Mouse (Mus musculus) MEL (cell line): ENCODE results near the gene Etv2.
A peak's percentile ranks its signal among the peaks of the same experiment; 100 is the strongest.

Experiments
- BHLHE40 ChIP-seq: IDR thresholded peaks from 2 replicates; pipeline ENCODE4 v1.6.1; 2012; ENCODE audit warnings: low read depth, mild to moderate bottlenecking, inconsistent platforms, low read length, improper control_type of control experiment, borderline replicate concordance
- CHD1 ChIP-seq: IDR thresholded peaks from 2 replicates; pipeline ENCODE4 v1.6.1; 2012; ENCODE audit warnings: low read depth, mild to moderate bottlenecking, inconsistent platforms, low read length, improper control_type of control experiment
- CTCF ChIP-seq, 3 experiments: IDR thresholded peaks in 2 of 3; conservative IDR thresholded peaks in 1 of 3; 2 replicates each; pipeline ENCODE4 v1.5.1; 2011 to 2012; ENCODE audit warnings: low read length in 3 of 3, low read depth in 2 of 3, mild to moderate bottlenecking in 2 of 3, improper control_type of control experiment in 1 of 3, inconsistent platforms in 1 of 3, mixed read lengths in 1 of 3, moderate library complexity in 1 of 3; ENCODE audit not compliant: control insufficient read depth in 1 of 3, insufficient read depth in 1 of 3, poor library complexity in 1 of 3, severe bottlenecking in 1 of 3
- EP300 ChIP-seq, 2 experiments: IDR thresholded peaks; 2 replicates each; pipeline ENCODE4 v1.6.1; 2011; ENCODE audit warnings: improper control_type of control experiment in 2 of 2, low read length in 2 of 2, low read depth in 1 of 2, mild to moderate bottlenecking in 1 of 2
- ETS1 ChIP-seq: IDR thresholded peaks from 2 replicates; pipeline ENCODE4 v1.6.1; 2012; ENCODE audit warnings: low read depth, mild to moderate bottlenecking, inconsistent platforms, low read length, improper control_type of control experiment, moderate library complexity
- GATA1 ChIP-seq: IDR thresholded peaks from 2 replicates; pipeline ENCODE4 v1.6.1; 2011; ENCODE audit warnings: low read depth, low read length, improper control_type of control experiment
- MAFK ChIP-seq: IDR thresholded peaks from 2 replicates; pipeline ENCODE4 v1.6.1; 2011; ENCODE audit warnings: low read depth, mild to moderate bottlenecking, low read length, improper control_type of control experiment, borderline replicate concordance
- POLR2A ChIP-seq, 2 experiments: IDR thresholded peaks; 2 replicates each; pipeline ENCODE4 v1.6.1; 2011 to 2012; ENCODE audit warnings: low read length in 2 of 2, mild to moderate bottlenecking in 2 of 2, control low read depth in 1 of 2, improper control_type of control experiment in 1 of 2, low read depth in 1 of 2, moderate library complexity in 1 of 2; ENCODE audit not compliant: control insufficient read depth in 1 of 2, insufficient read depth in 1 of 2, poor library complexity in 1 of 2
- POLR2AphosphoS5 ChIP-seq: IDR thresholded peaks from 2 replicates; pipeline ENCODE4 v1.6.1; 2012; ENCODE audit warnings: low read depth, borderline replicate concordance, mild to moderate bottlenecking, inconsistent platforms, low read length, moderate library complexity, mixed read lengths
- RAD21 ChIP-seq: IDR thresholded peaks from 2 replicates; pipeline ENCODE4 v1.6.1; 2011; ENCODE audit warnings: mild to moderate bottlenecking, low read depth, low read length, improper control_type of control experiment
- TCF12 ChIP-seq: IDR thresholded peaks from 2 replicates; pipeline ENCODE4 v1.6.1; 2014; ENCODE audit warnings: low read depth, mild to moderate bottlenecking, inconsistent platforms, low read length, improper control_type of control experiment, moderate library complexity
- UBTF ChIP-seq: IDR thresholded peaks from 2 replicates; pipeline ENCODE4 v1.6.1; 2012; ENCODE audit warnings: low read depth, mild to moderate bottlenecking, inconsistent platforms, low read length, improper control_type of control experiment, moderate library complexity, borderline replicate concordance; ENCODE audit not compliant: insufficient read depth
- USF1 ChIP-seq: IDR thresholded peaks from 2 replicates; pipeline ENCODE4 v1.6.1; 2014; ENCODE audit warnings: low read depth, mild to moderate bottlenecking, inconsistent platforms, low read length, improper control_type of control experiment, moderate library complexity
- ZKSCAN1 ChIP-seq: IDR thresholded peaks from 2 replicates; pipeline ENCODE4 v1.6.1; 2012; ENCODE audit warnings: low read depth, mild to moderate bottlenecking, inconsistent platforms, low read length, improper control_type of control experiment, moderate library complexity

- TF ChIP-seq MAFK = no peak
- no peak for TF ChIP-seq GATA1
- peak in 1 of 2 experiments; percentile 80; a peak in 2 of 4 replicates for TF ChIP-seq POLR2A (IDR thresholded peaks at IDR 0.05; ENCODE audit: control insufficient read depth in 1 of 2, insufficient read depth in 1 of 2, low read depth in 1 of 2, low read length in 2 of 2, poor library complexity in 1 of 2)
- 0 out of 6 replicates have a peak, but pooled peaks of 1 of the 3 experiments have one; percentile 4 for TF ChIP-seq CTCF (IDR thresholded peaks at IDR 0.05 in 2 of 3, conservative IDR thresholded peaks at IDR 0.05 in 1 of 3; ENCODE audit: control insufficient read depth in 1 of 3, insufficient read depth in 1 of 3, low read depth in 2 of 3, low read length in 3 of 3, poor library complexity in 1 of 3, severe bottlenecking in 1 of 3)
- TF ChIP-seq RAD21 = no peak
- TF ChIP-seq EP300 (IDR thresholded peaks at IDR 0.05; ENCODE audit: low read depth in 1 of 2, low read length in 2 of 2) = no peak
- no peak for TF ChIP-seq ZKSCAN1
- TF ChIP-seq BHLHE40 = no peak
- TF ChIP-seq CHD1 = no peak
- TF ChIP-seq ETS1 = peak; percentile 67; the same call in 1 of the 2 replicates
- TF ChIP-seq USF1 = no peak
- no peak for TF ChIP-seq POLR2AphosphoS5
- peak; percentile 44; the same call in 1 of the 2 replicates for TF ChIP-seq TCF12
- no peak for TF ChIP-seq UBTF
These were observed 29.0 kb upstream of the Etv2 start, which contains the start of gene Haus5 for GRCm38 (mm10) chr7:30664529-30665200.
